Mouse (Mus musculus) gastrocnemius, postnatal 10 days (tissue): ENCODE data around the gene Dnajc3. TPM values are rescaled to one million over a fixed set of nuclear protein-coding genes. Genes with fewer than 3 reads are reported as not detected.

Experiments
- DNase-seq: peaks from one replicate; pipeline ENCODE4 v3.0.0; 2021; ENCODE audit warnings: mixed read lengths
- long read RNA-seq, 2 experiments: library from polyadenylated mRNA; stranded (forward); transcript quantifications; one replicate each; pipeline ENCODE4 v2.0.0; 2021
- total RNA-seq, 2 experiments: library from RNA; stranded (reverse); gene quantifications; 2 replicates each; pipeline ENCODE4 v1.2.3; 2021

The Dnajc3 gene
- 10 to 100 TPM; 22.3 to 25.9 TPM for total RNA-seq
- long read RNA-seq, experiment 1, full-length matches to known transcripts: 77 of 85 reads
- long read RNA-seq, experiment 1, partial matches to known transcripts: 1 of 85 reads
- long read RNA-seq, experiment 1, other reads (novel, unspliced or antisense): 7 of 85 reads
- long read RNA-seq, experiment 2, full-length matches to known transcripts: 55 of 65 reads
- long read RNA-seq, experiment 2, partial matches to known transcripts: 3 of 65 reads
- long read RNA-seq, experiment 2, other reads (novel, unspliced or antisense): 7 of 65 reads

DNA sequence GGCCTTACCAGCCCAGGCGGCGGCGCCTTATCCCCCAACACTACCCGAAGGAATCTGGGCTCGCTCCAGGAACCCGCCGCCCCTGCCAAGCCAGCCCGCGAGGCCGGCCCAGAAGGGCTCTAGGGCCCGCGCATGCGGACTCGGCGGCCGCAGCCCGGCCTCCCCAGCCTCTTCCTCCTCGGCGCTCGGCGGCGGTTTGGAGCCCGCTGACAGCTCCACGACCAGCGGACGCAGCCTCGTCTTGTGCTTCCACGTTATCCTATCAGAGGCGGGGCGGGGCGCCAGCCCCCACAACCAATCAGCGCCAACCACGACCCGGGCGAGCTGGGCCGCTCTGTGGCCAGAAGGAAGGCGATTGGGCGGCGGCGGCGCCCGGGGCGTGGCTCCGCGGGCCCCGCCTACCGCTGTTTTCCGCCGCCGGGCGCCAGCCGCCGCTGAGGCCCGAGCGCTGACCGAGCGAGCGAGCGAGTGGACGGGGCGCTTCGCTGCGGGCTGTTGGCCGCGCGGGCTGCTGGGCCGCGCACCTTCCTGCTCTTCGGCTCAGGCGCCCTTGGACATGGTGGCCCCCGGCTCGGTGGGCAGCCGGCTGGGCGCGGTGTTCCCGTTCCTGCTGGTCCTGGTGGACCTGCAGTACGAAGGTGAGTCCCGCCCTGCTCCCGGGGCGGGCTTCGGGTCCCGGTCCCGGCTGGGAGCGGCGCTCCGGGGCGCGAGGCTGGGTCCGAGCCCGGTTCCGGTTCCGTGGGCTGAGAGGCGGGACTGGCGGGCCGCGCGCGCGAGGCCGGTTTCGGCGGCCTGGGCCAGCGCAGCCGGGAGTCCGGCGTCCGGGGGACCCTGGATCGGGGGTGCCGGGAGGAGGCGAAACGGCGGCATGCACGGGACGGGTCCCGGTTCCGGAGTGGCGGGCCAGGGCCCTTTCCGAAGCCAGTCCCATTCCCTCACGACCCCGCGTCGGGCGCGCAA, at the start of gene Dnajc3:
Gene Dnajc3 (plus strand): TSS at position 444 of the 960 bp plus-strand sequence.
- peak; percentile 99 for DNase-seq

DNA sequence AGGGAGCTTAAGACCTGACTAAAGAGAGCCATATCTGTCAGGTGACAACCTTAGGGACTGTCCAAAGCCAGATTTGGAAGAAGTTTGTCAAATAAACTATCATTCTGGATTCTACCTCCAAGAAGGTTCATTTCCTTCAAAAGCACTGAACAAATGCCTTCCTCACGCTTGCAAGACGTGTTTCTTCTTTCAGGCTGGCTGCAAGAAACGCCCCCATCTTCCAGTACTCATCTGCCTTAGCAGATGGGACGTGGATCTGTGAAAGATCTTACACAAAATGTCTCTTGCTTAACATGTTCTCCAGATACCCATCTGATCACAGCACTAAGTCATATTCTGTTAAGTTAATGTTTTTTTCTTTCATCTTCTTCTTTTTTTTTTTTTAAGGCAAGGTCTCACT, 47.7 kb upstream of the Dnajc3 start:
- no peak for DNase-seq

DNA sequence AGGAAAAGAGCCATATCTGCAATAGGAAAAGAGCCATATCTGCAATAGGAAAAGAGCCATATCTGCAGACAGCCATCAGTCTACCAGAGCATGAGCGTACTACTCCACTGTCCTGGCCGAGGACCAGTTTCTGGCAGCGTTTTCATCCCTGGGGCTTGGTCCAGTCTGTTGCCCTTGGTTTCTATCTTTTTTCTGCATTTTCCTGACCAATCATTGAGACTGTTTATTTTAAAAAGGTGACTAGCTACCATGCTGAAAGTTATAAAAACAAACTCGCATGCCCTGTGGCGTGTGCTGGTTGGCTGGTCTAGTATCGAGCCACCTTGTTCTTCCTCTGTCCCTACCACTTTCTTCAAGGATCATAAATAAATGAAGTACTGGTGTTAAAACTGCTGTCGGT, 42.5 kb upstream of the Dnajc3 start:
- no peak for DNase-seq

DNA sequence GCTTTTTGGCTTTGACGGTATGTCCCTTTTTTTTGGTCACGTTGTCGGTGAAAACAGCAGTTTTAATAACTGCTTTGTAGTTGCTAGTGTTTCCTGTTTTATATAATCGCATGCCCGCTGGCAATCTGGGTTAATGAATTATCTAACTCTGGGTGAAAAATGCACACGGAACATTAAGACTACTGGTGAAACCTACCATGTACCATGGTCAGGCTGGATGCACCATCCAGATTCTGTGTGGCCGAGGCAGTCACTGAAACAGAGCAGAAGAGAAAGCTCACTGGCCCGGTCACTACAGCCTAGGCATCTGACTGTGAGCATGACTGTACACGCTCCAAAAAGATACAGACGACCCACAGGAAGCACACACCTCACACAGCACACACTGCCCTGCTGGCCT, 42.1 kb upstream of the Dnajc3 start:
- DNase-seq: no peak

DNA sequence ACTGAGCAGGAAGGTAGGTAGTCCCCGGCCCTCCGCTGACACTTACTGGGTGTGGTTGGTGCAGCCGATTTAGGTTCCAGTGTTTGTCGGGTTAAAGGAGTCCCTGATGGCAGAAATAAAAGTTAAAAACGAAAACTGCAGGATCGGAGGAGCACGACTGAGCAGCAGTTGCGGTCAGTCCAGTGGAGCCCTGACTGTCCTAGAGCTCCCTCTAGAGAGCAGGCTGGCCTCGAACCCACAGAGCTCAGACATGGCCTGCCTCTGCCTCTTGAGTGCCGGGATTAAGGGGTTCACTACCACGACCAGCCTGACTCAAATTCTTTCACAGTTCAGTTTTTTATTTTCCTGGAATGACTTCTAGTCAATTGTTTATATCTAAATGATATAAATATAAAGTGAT, 37.8 kb upstream of the Dnajc3 start:
- no peak for DNase-seq

DNA sequence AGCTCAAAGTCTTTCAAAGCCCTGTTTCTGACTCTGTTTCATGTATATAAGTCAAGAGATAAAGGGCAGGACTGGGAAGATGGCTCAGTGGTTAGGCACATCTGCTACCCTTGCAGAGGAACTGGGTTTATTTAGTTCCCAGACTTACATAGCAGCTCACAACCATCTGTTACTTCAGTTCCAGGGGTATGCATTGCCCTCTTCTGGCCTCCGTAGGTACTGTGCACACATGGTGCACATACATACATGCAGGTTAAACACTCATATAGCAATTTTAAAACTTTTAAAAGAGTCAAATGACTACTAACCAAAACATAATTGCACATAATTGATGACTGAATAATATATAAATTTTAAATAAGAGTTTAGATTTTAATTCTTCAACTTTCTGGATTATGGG, 36.9 kb upstream of the Dnajc3 start:
- no peak for DNase-seq

DNA sequence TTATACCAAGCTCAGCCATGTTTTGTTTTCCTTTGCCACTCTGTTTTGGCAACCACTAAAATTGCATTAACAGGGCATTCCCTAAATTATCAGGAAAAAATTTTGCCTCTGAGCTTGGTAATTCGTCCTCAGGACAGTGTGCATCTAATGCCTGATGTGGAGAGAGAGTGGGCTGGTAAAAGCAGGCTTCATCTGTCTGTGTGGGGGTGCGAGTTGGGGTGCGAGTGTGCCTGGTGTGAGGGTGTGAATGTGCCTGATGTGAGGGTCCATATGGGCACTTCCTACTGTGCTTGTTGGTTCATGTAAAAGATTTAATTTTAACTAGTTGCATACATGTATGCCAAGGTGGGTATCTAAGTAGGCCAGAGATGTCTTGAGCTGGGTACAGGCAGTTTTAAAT, 34.4 kb upstream of the Dnajc3 start:
- DNase-seq: no peak

DNA sequence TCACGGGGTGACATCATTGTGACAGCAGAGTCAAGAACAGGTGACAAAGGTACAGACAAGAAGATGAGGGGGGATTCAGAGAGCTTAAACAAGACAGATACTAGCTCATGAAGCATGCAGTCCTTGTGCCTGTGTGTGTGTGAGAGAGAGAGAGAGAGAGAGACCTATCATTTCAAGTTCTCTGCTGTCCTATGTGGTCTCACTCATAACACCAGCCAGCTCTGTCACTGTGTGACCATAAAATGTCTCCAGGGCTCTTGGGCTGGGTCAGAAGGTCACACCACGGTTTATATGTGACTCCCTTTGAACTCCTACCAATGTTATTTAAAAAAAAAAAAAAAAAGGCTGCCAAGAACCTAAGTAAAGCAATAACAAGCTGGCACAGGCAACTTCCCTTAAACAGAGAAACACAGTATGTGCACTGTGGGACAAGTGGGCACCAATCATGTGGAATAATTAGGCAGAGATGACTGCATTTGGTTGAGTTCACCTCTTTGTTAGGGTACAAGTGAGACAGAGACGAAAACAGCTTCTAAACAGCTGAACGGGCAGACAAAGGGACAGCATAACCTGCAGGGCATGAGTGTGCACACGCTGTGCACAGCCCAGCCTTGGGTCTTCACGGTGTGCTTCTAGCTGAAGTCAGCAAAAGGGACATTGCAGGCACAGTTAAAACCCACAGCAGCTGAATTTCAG, 33.8 kb upstream of the Dnajc3 start:
- DNase-seq: no peak

DNA sequence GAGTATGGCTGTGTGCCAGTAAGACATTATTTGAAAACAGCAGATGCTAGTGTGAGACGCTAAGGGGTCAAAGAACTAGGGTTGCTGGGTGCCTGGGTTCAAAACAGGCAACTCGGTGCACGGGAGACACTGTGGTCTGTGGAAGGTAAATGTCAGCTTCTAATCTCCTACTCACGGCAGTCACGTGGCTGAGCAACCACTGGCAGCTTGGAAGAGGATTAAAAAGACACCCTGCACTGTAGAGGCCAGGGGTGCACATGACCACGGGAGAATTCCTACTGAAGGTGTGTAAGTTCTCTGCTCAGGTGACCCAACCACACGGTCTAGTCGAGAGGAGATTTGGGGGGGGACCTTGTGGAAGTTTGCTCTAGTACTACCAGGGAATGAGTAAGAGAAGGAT, 30.2 kb upstream of the Dnajc3 start:
- DNase-seq: no peak

DNA sequence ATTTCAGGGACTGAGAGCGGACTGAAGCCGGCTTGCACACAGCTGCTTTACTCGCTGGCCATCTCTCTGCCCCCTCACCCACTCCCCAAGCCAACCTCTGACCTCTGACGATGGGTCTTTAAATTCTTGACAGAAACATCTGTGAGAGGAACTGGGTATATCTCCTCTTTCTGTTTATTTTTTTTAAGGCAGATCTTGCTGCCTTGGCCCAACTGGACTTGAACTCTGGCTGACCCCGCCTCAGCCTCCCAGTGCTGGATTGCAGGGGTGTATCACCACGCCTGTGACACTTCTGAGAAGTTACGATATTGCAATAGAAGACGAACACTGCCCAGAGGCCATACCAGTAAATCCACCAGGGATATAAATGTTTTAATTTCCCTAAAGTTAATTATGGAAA, 27.9 kb upstream of the Dnajc3 start:
- peak; percentile 31 for DNase-seq

DNA sequence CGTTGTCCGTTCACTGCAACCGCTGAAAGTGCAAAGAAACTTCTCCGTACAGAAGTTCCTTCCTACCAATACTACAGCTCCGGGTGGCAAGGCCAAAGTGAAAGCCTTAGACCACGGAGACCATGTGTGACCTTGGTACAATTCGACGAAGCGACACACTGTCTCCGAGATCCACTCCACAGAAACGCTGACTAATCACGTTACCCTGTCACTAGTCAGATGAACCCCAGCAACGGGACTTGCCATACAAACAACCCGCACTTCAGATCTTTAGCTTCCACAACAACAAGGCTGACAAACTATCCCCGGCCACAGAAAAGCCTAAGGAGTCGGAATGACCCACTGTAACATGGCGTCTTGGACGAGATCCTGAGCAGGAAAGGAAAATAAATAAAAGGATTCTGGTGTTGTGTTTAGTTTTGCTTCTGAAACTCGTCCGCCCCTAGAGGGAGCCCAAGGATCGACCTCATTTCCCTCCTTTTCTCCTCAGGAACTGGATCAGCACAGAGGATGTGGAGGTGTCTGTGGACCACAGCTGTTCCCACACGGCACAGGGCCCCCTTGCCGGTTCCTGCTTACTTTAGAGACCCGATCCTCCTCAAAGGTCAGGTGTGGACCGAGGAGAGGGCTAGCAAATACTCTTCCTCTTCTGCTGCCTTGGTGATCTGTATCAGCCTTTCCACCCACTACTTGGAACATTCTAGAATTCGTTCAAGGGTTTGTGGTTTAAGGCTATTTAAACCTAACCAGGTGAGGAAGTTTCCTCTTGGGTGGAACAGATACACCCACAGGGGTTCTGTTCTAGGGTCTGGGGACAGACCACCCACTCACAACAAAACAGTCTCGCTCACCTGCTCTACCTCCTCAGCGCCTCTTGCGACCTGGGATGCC, 27.2 kb upstream of the Dnajc3 start:
- DNase-seq: peak; percentile 72

DNA sequence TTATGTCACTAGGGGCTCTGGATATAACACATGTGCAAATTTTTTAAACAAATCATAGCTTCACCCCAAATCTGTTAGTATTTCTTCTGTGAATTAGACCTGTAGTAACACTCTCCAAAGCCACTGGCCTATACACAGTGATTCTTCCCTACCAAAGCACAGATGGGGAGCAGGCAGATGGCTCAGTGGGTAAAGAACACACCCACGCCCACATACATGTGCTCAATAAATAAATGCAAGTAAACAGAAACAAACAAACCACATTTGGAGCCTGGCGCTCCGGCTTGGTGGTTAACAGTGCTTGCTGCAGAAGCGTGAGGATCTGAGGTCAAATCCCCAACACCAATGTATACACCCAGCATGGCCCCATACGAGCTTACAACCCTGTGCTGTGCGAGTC, 26.3 kb upstream of the Dnajc3 start:
- DNase-seq: no peak

DNA sequence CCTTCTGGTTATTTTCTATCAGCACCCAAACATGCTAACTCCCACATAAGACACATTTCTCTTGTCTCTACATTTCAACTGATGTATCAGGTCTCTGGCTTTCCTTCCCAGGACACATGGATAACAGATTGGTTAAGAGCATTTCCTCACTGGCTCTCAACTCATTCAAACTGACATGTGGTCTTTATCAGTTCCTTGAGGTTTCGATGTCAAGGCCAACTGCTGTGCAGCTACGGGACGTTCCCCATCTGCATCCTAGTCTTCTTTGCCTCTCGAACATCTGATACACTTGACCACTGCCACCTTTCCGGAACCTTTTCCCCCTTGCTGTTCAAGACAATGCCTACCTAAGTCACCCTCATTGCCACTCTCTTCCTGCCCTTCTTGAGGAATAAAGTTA, 24.1 kb upstream of the Dnajc3 start:
- no peak for DNase-seq

DNA sequence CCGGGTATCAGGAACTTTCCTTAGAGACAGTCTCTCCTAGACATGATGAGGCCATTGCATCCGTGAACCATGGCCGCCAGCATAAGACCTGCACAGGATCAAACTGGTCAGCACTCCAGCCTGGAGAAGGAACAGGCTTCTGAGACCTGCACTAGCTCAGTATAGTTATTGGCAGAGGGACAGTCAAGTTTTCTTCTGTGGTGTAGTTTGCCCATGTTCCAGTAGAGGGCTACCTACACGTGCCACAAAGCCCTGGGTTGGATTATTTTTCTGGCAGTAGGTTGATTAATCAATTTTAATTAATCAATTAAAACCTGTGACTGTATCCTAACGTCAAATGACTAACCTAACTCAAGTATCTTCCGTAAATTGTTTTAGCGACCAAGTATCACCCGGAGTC, 18.8 kb upstream of the Dnajc3 start:
- DNase-seq: no peak

DNA sequence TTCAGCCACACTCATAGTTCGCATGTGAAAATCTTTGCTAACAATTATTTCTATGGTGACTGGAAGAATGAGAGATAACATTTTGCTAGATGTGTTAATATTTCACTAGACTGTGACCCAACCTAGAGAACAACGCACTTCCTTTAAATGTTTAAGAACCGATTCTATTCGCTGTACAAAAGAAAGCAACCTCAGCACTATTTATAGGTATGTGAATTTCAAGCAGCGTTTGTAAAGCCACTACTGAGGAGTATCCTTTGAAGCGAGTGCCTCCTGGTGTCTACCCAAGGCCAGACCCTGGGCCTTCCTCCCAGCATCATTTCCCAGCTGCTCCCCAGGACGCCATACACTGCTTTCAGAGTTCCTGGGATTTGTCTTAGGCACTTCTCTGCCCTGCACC, 17.1 kb upstream of the Dnajc3 start:
- no peak for DNase-seq

DNA sequence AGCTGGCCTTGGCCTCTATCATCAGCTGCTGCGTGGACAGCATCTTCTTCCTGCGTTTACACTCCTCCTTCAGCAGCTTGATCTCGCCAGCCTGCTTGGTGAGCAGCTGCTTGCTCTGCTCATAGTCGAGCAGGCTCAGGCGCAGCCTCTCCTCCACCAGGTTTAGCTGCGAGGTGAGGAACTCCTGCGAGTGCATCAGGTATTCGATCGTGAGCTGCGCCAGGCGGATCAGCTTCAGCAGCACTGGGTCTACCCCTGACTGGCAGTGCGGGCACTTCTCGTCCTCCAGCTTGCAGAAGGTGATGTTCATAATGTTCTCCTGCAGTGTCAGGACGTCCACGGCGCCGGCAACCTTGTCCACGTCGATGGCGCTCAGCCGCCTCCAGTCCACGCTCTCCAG, 15.5 kb upstream of the Dnajc3 start:
- no peak for DNase-seq

DNA sequence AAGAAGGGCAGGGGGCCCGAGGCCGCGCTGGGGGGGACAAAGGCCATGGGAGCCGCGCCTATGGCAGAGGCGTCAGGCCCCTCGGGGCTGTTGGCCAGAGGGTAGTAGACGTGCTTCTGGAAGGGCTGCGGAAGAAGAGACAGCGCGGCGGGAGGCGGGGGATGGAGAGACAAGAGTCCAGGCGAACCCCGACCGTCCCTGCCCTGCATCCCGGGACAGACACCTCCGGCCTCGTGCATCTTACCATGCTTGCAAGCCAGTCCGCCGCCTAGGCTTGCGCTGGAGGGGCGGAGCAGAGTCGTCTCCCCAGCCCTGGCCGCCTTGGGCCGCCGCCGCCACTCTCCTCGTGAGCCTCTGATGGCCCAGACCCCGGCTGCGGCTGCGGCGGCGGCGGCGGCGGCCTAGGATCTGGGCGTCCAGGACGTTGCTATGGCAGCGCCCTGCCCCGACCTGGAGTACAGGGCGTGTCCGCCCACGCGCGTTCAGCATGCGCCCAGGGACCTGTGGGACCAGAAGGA, 15.1 kb upstream of the Dnajc3 start:
- peak; percentile 32 for DNase-seq

DNA sequence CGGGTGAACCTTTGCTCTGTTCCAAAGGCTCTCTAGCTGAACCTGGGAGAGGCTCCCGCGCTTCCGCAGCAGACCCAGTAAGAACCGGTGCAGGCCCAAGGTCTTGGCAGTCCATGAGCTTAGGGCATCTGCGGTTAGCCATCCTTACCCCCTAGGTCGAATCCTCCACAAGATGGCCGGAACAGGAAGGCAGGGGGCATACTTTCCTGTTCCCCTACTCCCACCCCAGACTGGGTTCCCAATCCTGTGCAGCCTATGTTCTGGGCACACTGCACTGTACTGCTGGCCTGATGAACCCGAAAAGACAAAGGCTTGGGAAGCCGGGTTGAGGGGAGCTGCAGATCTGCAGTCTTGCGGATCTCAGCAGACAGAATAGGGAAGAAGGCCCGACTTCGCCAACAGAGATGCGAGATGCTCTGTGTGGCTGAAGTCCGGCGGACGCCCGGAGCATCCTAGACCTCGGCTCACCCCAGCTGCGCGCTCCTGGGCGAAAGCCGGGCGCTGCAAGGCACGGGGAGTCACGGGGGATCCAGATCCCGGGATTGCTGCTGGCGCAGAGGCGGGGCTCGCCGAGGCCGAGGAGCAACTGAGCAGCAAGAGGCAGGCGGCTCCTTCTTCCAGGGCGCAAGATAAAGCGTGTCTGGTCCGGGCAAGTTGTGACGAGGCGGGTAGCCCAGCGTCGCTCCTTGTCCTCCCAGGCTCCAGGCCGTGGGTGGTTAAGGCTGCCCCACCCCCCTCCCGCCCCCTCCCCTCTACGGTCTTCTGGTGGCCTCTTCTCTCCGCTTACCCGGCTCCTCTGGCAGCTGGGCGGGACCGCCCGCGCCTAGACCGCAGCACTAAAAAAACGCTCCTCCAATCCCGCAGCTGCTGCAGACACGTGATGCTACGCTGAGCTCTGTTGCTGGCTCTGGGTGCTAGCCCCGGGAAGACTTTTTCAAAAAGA, 12.8 kb upstream of the Dnajc3 start, which contains the start of gene Dzip1:
Gene Dzip1 (minus strand): TSS at position 788 of the 943 bp plus-strand sequence.
- peak; percentile 62 for DNase-seq

DNA sequence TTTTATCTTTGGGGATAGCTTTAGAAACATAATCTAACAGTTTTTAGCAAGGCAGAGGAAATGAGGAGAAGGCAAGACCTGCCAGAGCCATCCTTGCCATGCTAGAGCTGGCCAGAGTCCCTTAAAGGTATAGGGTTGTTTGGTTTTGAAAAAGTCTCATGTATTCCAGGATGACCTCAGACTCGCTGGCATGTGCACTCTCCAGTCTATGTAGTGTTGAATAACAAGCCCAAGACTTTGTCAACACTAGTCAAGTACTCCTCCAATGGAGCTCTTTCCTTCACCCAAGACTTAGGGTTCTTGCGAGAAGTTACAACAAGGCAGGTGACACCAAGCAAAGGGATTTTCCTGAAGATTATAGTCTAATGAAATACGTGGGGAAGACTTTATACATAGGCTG, 9.2 kb upstream of the Dnajc3 start:
- no peak for DNase-seq

DNA sequence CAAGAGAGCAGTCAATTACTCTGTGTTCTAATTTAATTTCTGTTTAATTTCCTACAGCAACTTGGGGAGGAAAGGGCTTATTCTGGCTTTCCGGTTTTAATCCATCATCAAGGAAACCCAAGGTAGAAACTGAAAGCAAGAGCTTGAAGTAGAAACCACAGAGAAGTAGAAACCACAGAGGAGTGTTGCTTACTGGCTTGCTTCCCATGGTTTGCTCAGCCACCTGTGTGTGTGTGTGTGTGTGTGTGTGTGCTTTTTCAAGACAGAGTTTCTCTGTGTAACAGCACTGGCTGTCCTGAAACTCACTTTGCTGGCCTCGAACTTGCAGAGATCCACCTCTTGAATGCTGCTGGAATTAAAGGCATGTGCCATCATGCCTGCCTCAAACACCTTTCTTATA, 8.0 kb upstream of the Dnajc3 start:
- DNase-seq: no peak
